Mouse (Mus musculus) stomach, embryonic 14.5 days (tissue): Measurements from ENCODE around the gene Hnrnpul2. TPM values are rescaled to one million over a fixed set of nuclear protein-coding genes. Genes with fewer than 3 reads are reported as not detected.

ENCODE experiments used
- ATAC-seq: fragments of 200-750 bp; cut with Nextera tagmentation; 2 replicates; pipeline ENCODE4 v1.8.0; 2017; ENCODE audit warnings: low read depth, moderate TSS enrichment; ENCODE audit not compliant: insufficient number of reproducible peaks, insufficient read depth, low FRiP score
- H3K27ac ChIP-seq: fragments of 300-500 bp; sonication (generic); 2 replicates; pipeline ENCODE4 v1.5.1; 2014; ENCODE audit warnings: mild to moderate bottlenecking, low read length, moderate library complexity, mixed read lengths
- H3K27me3 ChIP-seq: fragments of 300-500 bp; sonication (generic); 2 replicates; pipeline ENCODE4 v1.6.1; 2014; ENCODE audit warnings: low read length, control low read depth, mixed read lengths; ENCODE audit not compliant: control insufficient read depth, insufficient read depth
- H3K36me3 ChIP-seq: fragments of 300-500 bp; sonication (generic); 2 replicates; pipeline ENCODE4 v1.6.1; 2014; ENCODE audit warnings: mild to moderate bottlenecking, control low read depth, low read length, moderate library complexity, mixed read lengths; ENCODE audit not compliant: control insufficient read depth, insufficient read depth
- H3K4me1 ChIP-seq: fragments of 300-500 bp; sonication (generic); 2 replicates; pipeline ENCODE4 v1.6.1; 2014; ENCODE audit warnings: low read length, control low read depth, mixed read lengths; ENCODE audit not compliant: control insufficient read depth, insufficient read depth
- H3K4me2 ChIP-seq: fragments of 300-500 bp; sonication (generic); replicated peaks from 2 replicates; pipeline ENCODE4 v1.6.1; 2014; ENCODE audit warnings: low read depth, low read length, control low read depth
- H3K4me3 ChIP-seq: fragments of 300-500 bp; sonication (generic); 2 replicates; pipeline ENCODE4 v1.5.1; 2014; ENCODE audit warnings: low read depth, low read length, control low read depth
- H3K9ac ChIP-seq: fragments of 300-500 bp; sonication (generic); replicated peaks from 2 replicates; pipeline ENCODE4 v1.6.1; 2014; ENCODE audit warnings: low read depth, mild to moderate bottlenecking, control low read depth, low read length, moderate library complexity, mixed read lengths
- H3K9me3 ChIP-seq: fragments of 300-500 bp; sonication (generic); 2 replicates; pipeline ENCODE4 v1.6.1; 2016; ENCODE audit warnings: low read depth, low read length, control low read depth; ENCODE audit not compliant: control insufficient read depth
- WGBS: fragments of 180-500 bp; shearing (Covaris S2); extraction: QIAGEN DNeasy Blood & Tissue Kit; methylation state at CpG from one replicate; pipeline ENCODE4 v1.1.7; 2014; 5-methylcytosine and 5-hydroxymethylcytosine counted together
- polyA plus RNA-seq: library from polyadenylated mRNA; unstranded; fragments of >200 nt; fragmentation: Nextera tagmentation; extraction: Ambion mirVana; gene quantifications from 2 replicates; pipeline ENCODE4 v1.2.1, GENCODE M21; 2014

The Hnrnpul2 gene
- polyA plus RNA-seq, 1 experiment from 2014 or later = 10.0 TPM

DNA sequence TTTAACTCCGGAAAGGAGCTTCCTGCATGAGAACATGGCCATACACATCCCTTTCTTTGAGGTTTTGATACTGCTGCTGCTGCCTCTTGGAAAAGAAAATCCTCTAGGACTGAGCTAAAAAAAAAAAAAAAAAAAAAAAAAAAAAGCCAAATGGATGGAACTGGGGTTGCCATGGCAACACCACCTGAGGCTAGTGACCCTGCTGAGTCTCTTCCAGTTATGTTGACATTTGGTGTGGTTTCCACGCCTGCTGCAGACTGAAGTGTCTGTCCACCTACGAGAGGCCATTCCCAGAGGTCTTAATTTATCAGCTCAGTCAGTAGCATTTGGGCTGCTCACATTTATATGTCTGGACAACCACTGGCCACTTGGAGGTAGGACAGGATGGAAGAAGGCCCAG is 31.3 kb upstream of the Hnrnpul2 start:
- Histone ChIP-seq H3K27ac (no peak overlapping the region), H3K4me1 (0 out of 2 replicates have a peak, but pooled peaks cover 5% of the 10 kb centered on the region), H3K4me3 (no peak overlapping the region), H3K9me3 (no peaks in the 10 kb centered on the region), H3K4me2 (no peak overlapping the region), H3K36me3 (peaks cover 16% of the 10 kb centered on the region), H3K9ac (no peak overlapping the region), H3K27me3 (no peaks in the 10 kb centered on the region)
- WGBS = 23% methylated on average over 3 of the region's 3 CpGs
- no peak for ATAC-seq

DNA sequence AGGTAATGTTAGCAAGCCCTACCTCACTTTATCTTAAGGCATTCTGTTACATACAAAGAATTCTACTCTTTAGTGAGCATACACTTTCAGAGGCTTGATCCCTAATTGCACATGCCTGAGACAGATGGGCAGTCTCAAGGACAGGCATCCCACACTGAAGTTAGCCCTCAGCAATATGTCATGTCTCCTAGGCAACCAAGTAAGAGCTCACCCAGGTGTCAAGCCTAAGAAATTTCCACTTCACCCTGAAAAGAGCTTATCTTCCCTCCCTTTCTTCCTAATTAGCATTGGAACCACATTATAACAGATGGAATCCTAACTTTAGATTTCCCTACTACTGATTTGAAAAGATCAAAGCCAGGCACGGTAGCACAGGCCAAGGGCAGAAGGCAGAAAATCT is 30.6 kb upstream of the Hnrnpul2 start:
- 20% methylated on average over 1 of the region's 1 CpGs for WGBS

DNA sequence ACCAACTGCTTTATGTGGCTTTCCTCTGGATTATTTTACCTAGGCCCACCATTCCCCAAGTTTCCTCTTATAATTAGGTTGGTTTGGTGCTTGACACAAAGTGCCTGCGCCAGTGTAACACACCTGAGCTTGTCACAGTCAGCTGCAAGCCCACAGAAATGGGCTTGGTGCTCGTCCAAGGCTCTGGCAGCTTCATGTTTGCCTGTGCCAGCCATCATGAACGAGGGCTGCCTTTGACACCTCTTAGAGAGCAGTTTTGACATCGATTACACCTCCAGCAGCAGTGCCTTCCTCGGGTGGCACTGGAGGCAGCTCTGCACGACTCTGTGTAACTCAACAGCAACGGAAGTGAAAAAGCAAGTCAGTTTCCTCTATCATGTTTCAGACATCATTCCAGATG is 29.6 kb upstream of the Hnrnpul2 start:
- Histone ChIP-seq H3K4me3 (no peak overlapping the region), H3K4me2 (no peak overlapping the region), H3K9me3 (no peaks in the 10 kb centered on the region), H3K27me3 (no peaks in the 10 kb centered on the region), H3K9ac (no peak overlapping the region), H3K36me3 (peaks cover 29% of the 10 kb centered on the region), H3K4me1 (0 out of 2 replicates have a peak, but pooled peaks cover 5% of the 10 kb centered on the region), H3K27ac (no peak overlapping the region)
- whole genome bisulfite sequencing = 80% methylated on average over 7 of the region's 7 CpGs
- no peak for ATAC-seq

More for the DNA sequence above, 30.6 kb upstream of the Hnrnpul2 start:
- Histone ChIP-seq H3K27me3 (no peaks in the 10 kb centered on the region), H3K27ac (no peak overlapping the region), H3K9me3 (no peaks in the 10 kb centered on the region), H3K9ac (no peak overlapping the region), H3K36me3 (peaks cover 20% of the 10 kb centered on the region), H3K4me1 (0 out of 2 replicates have a peak, but pooled peaks cover 5% of the 10 kb centered on the region), H3K4me2 (no peak overlapping the region), H3K4me3 (no peak overlapping the region)
- no peak for ATAC-seq

DNA sequence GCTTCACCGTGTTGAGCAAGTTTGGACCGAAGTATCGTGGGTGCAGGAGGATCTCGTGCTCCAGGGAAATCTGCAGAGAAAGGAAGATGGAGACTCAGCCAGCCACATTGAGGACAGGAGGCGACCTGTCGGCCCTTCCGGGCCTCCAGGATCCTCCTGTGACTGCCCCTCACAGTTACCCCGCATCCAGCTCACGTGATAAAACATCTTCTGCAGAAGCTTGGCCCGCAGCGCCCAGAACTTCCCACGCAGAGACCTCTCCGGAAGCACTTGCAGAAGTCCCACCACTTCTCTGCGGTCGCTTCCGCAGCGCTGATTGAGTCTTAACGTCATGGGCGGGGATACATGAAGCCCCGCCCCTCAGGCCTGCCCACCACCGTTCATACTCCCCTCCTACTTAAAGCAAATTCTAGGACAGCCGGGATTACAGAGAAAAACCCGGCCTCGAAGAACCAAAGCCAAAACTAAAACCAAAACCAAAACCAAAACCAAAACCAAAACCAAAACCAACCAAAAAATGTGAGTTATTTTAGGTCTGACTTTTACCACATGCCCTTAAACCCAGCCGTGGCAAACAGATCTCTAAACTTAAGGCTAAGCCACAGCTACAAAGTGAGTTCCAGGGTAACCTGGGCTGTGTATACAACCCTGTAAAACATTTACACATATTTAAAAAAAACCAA is 21.4 kb upstream of the Hnrnpul2 start, which contains the start of gene Polr2g:
Gene Polr2g (minus strand): TSS at position 314 of the 683 bp plus-strand sequence.
- no peaks in the 10 kb centered on the region for H3K9me3 ChIP-seq
- 1% methylated on average over 25 of the region's 25 CpGs for WGBS
- H3K4me2 ChIP-seq = peak within 1 kb of the TSS; percentile 78
- peak within 1 kb of the TSS; percentile 72 for H3K9ac ChIP-seq
- peak within 1 kb of the TSS; percentile 78; the same call in 1 of the 2 replicates for H3K27ac ChIP-seq
- peak within 1 kb of the TSS; percentile 86 for H3K4me3 ChIP-seq
- peaks cover 19% of the 10 kb centered on the region for H3K36me3 ChIP-seq
- H3K4me1 ChIP-seq = peaks cover 10% of the 10 kb centered on the region; the same call in 1 of the 2 replicates
- ATAC-seq = peak; percentile 73
- H3K27me3 ChIP-seq = no peaks in the 10 kb centered on the region

DNA sequence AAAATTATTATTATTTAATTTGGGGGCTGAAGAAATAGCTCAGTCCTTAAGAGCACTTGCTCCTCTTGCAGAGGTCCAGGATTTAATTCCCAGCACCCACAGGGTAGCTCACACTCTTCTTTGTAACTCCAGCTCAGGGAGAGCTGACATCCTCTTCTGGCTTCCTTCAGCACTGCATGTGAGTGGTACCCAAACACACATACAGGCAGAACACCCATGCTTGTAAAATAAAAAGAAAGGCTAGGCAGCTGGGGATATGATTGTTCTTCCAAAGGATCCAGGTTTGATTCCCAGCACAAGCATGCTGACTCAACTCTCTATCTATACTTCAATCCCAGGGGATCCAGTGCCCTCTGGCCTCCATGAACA is 20.9 kb upstream of the Hnrnpul2 start:
- H3K9ac ChIP-seq = no peak overlapping the region

DNA sequence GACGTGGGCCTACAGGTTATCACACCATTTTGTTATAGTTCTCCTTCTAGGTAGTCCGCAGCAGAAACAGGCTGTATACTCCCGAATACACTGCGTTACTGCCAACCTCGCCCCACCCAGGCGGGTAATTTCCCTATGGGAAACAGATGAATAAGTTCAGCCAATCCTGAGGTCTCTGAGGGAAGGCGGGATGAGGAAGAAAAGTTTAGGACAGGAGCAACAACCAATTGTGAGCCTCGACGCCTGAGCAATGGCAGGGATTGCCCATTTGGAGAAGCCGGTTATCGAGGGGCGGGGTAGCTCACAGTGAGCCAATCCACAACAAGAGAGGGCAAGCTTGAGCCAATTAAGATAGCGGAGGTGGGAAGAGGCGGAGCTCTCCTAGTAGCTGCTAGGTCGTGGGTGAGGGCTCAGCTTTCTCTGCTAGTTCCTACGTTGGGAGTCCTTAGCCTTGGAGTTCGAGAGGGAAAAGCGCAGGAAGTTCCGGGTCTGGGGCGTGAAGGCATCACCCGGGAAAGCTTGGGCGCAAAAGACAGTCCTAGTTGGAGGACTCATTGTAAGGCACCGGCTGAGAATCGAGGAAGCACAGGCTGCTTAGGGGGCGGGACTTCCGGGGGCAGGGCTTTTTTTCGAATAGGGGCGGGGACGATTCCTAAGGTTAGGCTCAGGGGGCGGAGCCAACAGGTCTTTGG is 17.5 kb upstream of the Hnrnpul2 start, which contains the start of gene Zbtb3:
Gene Zbtb3 (plus strand): TSS at position 426 of the 692 bp plus-strand sequence.
- ATAC-seq = peak; percentile 98
- Histone ChIP-seq H3K4me2 (peak within 1 kb of the TSS; percentile 80), H3K4me1 (peaks cover 7% of the 10 kb centered on the region; the same call in 1 of the 2 replicates), H3K9me3 (no peaks in the 10 kb centered on the region), H3K9ac (peak within 1 kb of the TSS; percentile 38; the same call in 1 of the 2 replicates), H3K36me3 (peaks cover 16% of the 10 kb centered on the region), H3K27ac (peak within 1 kb of the TSS; percentile 69), H3K27me3 (no peaks in the 10 kb centered on the region), H3K4me3 (peak within 1 kb of the TSS; percentile 57)
- WGBS = under 1% methylated on average over 30 of the region's 30 CpGs

More for the DNA sequence above, 20.9 kb upstream of the Hnrnpul2 start:
- Histone ChIP-seq H3K27me3 (no peaks in the 10 kb centered on the region), H3K27ac (peak overlapping the region; percentile 10; the same call in 1 of the 2 replicates), H3K4me1 (peaks cover 10% of the 10 kb centered on the region; the same call in 1 of the 2 replicates), H3K4me3 (0 out of 2 replicates have a peak overlapping the region, but pooled peaks have one; percentile 86), H3K4me2 (peak overlapping the region; percentile 78; the same call in 1 of the 2 replicates), H3K36me3 (peaks cover 14% of the 10 kb centered on the region), H3K9me3 (no peaks in the 10 kb centered on the region)
- ATAC-seq = no peak

DNA sequence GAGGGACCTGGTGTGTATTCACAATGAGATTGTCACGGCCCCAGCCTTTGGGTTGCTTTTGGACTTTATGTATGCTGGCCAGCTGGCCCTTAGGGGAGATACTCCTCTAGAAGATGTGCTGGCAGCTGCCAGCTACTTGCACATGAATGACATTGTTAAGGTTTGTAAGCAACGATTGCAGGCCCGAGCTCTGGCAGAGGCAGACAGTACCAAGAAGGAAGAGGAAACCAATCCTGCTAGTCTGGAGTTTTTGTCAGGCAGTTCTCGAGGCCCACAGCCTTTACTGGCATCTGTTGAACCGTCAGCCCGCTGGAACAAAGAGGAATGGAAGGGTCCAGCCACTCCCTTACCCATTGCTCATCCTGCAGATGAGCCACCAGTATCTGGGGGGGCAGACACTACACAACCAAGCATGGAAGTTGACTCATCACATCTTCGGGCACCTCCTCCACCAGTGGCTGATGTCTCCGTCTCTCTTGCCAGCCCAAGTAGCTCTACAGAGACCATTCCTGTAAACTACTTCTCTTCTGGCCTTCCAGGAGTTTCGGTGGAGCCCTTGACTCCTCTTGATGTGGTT is 16.5 kb upstream of the Hnrnpul2 start:
- Histone ChIP-seq H3K27ac (0 out of 2 replicates have a peak overlapping the region, but pooled peaks have one; percentile 69), H3K27me3 (no peaks in the 10 kb centered on the region), H3K4me3 (peak overlapping the region; percentile 57; the same call in 1 of the 2 replicates), H3K4me1 (peaks cover 4% of the 10 kb centered on the region; the same call in 1 of the 2 replicates), H3K9ac (no peak overlapping the region), H3K4me2 (peak overlapping the region; percentile 46), H3K9me3 (no peaks in the 10 kb centered on the region), H3K36me3 (peaks cover 24% of the 10 kb centered on the region)
- no peak for ATAC-seq
- WGBS = 89% methylated on average over 9 of the region's 9 CpGs
